Mouse (Mus musculus): ENCODE measurements around the gene Cox18.

Gene Cox18

DNA sequence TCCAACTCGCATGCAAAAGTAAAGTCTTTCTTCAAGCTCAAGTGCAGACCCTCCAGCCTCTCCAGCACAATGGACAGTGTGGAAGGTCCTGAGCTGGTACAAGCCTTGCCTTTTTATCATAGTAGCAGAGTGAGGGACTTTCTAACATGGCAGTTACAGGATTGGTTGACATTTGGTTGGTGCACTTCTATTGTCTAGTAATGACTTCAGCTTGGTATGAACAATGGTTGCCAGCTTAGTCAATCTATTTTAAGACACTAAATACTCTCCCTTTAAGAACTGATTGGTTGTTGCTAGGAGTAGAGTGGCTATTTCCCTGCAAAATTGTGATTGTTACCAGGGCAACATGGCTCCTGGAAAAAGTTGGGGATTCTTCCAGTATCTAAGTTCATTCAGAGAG is 45.7 kb downstream of the Cox18 start:
- no peak for DNase-seq (ENCODE audit: low spot score in 2 of 2)
